Mouse (Mus musculus) large intestine, adult 2 months (tissue): ENCODE data around the gene Abcc2. TPM values are rescaled to one million over a fixed set of nuclear protein-coding genes. Genes with fewer than 3 reads are reported as not detected.

Experiments
- DNase-seq: peaks from one replicate; pipeline ENCODE4 v3.0.0-alpha.2; 2012; ENCODE audit warnings: low read depth, low spot score
- WGBS: fragments of 180-500 bp; shearing (Covaris S2); methylation state at CpG from one replicate; pipeline ENCODE4 v1.1.7; 2018; 5-methylcytosine and 5-hydroxymethylcytosine counted together
- polyA plus RNA-seq: library from polyadenylated mRNA; depleted of rRNA; stranded (reverse); fragments of >200 nt; gene quantifications from 2 replicates; pipeline ENCODE4 v1.2.3, GENCODE M21; 2012

The Abcc2 gene
- polyA plus RNA-seq, 1 experiment: 6.2 TPM

DNA sequence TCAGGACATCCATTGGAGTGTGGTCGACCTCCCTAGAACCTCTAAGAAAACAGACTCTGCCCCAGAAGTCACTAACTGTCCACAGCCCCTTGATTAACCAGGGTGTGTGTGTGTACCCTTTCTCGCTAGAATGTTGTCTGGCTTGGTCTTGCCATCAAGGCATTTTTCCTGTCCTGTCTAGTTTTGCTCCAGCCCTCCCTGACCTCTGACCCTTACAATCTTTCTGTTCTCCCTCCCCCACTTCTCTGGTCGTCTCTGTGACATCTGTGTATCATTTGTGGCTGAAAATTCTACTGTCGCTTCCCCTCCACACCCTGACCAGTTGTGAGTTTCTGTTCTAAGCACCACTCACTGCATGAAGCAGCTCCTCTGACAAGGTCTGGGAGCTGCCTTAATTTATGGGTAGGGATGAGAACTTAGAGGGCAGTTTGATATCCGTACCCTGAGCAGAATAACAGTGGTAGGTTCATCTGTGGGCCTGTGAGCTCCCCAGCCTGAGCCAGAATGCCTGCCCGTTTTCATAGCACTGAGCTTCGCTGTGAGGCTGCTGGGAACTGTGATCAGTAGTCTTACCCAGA is 63.4 kb downstream of the Abcc2 start:
- DNase-seq: no peak
- WGBS: 62% methylated on average over 7 of the region's 7 CpGs

GRCm38 (mm10) chr19:43847056-43847455 is 65.1 kb downstream of the Abcc2 start:
- WGBS: 77% methylated on average over 15 of the region's 15 CpGs
- no peak for DNase-seq

GRCm38 (mm10) chr19:43847966-43848365 is 66.0 kb downstream of the Abcc2 start:
- DNase-seq: no peak
- WGBS: 95% methylated on average over 15 of the region's 15 CpGs

- DNase-seq: no peak
- 88% methylated on average over 11 of the region's 11 CpGs for WGBS
Measured at GRCm38 (mm10) chr19:43850026-43850425, 68.0 kb downstream of the Abcc2 start.

DNA sequence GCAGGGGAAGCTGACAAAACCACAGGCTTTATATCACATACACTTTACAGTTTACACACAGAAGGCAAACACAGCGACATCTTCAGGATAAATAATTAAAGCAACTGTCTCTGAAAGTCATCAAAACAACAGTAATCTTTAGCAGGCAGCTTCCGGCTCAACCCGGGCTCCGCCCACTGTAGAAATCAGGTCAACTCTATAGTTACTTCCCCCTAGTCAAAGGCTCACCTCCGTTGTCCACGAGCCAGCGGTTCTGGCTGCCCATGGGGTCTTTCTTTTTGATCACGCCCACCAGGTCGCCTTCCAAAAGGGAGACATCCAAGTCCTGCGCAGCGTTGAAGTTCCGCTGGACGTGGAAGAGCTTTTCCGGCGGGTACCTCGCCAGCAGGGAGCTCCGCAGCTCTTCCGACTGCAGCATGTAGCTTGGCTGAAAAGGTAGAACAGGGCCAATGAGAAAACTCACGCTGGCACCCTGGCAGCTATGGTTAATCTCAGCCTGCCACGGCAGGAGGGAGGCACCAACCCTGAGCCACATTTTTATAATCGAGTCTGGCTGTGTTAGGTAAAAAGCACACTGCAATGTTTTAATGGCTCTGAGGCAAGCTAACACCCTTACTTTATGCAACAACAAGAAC is 70.1 kb downstream of the Abcc2 start:
- WGBS: 72% methylated on average over 21 of the region's 21 CpGs
- no peak for DNase-seq

GRCm38 (mm10) chr19:43852837-43853545 is 71.0 kb downstream of the Abcc2 start:
- no peak for DNase-seq
- WGBS: 69% methylated on average over 7 of the region's 7 CpGs

DNA sequence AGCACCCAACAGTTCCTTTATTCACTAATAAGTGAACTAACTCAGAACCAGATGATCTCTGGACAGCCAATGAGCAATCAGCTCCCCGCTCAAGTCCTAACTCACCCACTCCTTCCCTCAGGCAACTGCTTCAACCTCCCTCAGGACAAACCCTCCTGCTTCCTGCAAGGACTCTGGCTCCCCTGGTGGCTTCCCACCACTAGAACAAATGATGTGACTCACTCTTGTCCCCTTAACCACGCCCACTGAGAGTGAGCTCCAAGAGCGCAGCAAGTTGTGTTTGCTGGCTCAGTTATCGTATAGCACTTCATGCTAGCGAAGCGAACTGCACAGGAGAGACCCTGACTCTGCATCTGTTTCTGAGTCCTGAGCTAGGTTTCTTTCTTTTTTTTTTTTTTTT is 75.4 kb downstream of the Abcc2 start:
- no peak for DNase-seq
- WGBS: 62% methylated on average over 6 of the region's 6 CpGs

GRCm38 (mm10) chr19:43870418-43870817 is 88.4 kb downstream of the Abcc2 start:
- 86% methylated on average over 4 of the region's 4 CpGs for WGBS

GRCm38 (mm10) chr19:43874351-43874750 is 92.4 kb downstream of the Abcc2 start:
- 77% methylated on average over 11 of the region's 11 CpGs for WGBS
- DNase-seq: no peak

More at GRCm38 (mm10) chr19:43870418-43870817, 88.4 kb downstream of the Abcc2 start:
- DNase-seq: no peak

DNA sequence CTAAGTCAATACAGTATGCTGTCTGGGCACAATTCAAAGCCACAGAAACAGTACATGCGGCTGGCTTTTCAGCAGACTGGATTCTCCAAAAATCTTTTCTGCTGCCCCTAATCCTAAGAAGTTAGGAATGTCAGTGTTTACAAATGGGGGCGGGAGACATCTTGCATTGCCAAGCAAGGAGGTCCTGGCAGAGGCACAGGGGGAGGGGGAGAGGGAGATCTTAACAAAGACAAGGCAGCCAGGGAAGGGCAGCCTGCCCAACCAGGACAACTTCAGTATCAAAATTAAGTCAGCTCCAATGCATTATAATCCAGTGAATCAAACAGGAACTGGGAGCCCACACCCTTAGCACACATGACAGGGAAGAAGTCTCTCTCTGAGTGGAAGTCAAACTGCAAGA is 94.0 kb downstream of the Abcc2 start:
- WGBS: 21% methylated on average over 2 of the region's 2 CpGs

DNA sequence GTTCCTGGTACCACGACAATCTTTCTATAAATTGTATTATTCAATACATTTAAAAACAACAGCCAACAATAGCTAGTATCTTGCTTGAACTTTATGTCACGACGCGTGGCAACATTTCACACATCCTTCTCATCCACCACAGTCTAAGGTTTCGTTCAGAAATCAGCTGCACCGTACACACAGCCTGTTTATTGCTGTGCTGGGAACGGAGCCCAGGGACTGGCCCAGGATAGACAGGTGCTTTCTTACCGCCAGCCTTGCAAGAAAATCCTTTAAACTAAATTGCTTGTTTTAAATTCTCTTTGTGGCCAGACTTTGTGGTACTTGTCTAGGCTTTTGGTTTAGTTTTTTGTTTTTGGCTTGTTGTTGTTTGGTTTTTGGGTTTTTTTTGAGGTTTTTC is 95.4 kb downstream of the Abcc2 start:
- WGBS: 26% methylated on average over 8 of the region's 8 CpGs
- DNase-seq: no peak

More for the DNA sequence above, 94.0 kb downstream of the Abcc2 start:
- DNase-seq: no peak

DNA sequence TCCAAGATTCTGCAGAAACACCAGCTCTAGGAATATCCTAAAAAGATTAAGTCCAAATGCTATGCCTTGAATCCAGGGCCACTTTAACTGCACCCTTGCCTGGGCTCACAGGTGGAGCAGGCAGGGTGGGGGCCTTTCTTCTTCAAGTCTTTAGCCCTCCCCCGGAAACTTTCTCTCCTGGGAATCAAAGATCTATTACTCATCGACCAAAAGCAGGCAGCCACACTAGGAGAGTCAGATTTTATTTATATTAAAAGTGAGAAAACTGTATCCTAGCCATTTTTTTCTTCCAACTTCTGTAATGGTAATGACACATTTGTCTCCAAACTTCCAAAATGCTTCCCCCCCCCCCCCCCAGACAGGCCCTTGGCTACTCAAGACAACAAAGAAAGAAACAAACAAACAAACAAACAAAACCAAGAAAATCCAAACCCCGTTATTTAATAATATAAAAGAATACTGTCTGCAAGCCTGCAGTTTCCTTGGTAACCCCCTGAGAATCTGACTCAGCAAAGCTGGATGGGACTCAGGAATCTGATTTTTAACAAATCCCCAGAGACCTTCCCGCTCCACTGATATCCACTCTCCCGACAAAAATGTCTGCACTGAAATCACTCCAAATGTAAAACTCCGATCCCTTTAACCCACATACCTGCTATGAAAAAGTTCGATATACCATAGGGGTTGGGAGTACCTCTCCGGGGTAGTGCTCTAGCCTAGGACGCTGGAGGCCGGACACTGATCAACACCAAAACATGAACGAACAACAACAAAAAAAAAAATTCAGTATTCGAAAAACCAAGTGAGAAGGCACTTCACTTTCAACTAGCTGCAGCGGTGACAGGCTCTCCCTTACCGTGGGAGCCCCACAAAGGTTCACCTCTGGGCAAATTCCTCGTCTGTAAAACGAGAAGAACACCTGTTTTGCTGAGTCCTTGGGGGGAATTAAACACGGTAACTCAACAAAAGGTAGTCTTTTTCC is 96.4 kb downstream of the Abcc2 start:
- WGBS: 17% methylated on average over 17 of the region's 17 CpGs
- no peak for DNase-seq

DNA sequence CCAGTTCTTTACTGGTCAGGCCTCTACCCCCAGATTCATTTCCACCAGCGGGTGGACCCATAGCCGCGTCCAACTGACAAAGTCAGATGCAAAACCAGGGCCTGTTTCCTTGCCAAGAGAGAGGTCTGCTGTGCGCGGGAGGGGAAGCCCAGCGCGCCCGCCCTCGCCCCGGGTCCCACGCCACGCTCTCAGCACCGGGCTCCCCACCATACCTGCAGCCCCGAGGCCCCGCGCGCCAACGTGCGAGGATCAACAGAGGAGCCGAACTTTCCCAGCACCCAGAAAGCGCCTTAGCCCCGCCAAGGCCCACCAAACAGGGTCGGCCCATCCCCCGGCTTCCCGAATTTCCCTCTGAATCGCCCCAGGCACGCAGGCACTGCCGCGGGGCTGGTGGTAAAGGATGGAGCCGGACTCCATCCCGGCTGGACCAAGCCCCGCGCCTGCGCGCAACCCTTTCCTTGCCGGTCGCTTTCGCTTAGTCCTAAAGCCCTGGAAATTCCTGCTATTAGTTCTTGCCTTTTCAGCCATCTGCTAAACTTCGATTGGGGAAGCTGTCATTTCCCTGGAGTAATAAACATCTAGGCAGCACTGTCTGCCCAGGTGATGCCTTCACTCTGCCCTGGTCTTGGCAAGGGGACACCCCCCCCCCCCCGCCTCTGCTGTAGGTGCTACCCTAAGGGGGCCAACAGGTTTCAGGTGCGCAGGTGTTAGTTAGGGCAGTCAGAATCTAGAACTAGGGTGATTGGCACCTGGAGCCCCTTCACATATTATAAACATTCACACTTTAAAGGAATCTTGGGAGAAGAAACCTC is 97.6 kb downstream of the Abcc2 start:
- DNase-seq: no peak
- 2% methylated on average over 41 of the region's 41 CpGs for WGBS

GRCm38 (mm10) chr19:43880420-43880819 is 98.4 kb downstream of the Abcc2 start:
- WGBS: 11% methylated on average over 3 of the region's 3 CpGs
- DNase-seq: no peak

DNA sequence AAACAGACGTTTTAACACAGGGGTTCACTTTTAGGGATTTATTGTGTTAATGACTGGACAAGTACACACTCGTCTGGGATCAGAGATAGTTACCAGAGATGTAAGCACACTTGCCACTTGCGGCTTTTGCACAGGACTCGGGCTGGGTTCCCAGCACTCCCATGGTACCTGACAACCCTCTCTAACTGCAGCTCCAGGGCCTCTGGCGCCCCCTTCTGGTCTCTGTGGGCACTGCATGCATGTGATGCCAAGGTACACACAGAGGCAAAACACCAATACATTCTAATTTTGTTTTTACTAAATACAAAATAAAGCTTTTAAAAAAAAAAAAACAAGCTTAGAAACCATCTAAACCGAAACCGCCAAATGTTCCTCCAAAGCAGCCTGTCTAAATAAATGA is 99.6 kb downstream of the Abcc2 start:
- no peak for DNase-seq

DNA sequence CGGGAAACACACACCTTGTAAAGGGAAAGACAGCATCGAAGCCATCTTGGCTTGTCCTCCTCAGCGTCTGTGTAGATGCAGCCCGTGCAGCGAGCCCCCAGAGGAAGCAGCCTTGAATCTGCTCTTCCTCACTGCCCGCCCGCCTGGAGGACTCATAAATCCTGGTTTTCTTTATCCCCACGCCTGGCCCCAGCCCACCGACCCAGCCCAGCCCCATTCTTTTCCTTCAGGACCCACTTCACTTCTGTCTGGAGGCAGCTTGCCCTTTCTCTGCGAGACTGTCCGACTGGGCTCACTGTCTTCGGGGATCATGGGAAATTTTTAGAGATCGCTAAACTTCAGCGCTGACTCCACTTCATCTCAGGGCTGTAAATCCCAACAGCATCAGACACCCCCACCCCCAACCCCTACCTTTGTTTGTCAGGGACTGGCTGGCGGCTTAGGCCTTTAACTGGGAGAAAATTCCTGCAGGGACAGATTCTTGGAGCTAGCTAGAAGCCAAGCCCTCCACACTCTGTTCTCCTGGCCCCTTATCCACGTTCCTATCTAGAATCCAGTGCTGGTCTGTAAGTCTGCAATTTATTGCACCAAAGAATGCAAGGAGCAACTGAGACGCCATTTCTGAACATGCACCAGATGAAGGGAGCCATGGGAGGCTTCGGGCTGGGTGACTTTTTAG is 101.0 kb downstream of the Abcc2 start:
- DNase-seq: no peak
- 49% methylated on average over 18 of the region's 18 CpGs for WGBS

More for the DNA sequence above, 99.6 kb downstream of the Abcc2 start:
- 77% methylated on average over 7 of the region's 7 CpGs for WGBS

DNA sequence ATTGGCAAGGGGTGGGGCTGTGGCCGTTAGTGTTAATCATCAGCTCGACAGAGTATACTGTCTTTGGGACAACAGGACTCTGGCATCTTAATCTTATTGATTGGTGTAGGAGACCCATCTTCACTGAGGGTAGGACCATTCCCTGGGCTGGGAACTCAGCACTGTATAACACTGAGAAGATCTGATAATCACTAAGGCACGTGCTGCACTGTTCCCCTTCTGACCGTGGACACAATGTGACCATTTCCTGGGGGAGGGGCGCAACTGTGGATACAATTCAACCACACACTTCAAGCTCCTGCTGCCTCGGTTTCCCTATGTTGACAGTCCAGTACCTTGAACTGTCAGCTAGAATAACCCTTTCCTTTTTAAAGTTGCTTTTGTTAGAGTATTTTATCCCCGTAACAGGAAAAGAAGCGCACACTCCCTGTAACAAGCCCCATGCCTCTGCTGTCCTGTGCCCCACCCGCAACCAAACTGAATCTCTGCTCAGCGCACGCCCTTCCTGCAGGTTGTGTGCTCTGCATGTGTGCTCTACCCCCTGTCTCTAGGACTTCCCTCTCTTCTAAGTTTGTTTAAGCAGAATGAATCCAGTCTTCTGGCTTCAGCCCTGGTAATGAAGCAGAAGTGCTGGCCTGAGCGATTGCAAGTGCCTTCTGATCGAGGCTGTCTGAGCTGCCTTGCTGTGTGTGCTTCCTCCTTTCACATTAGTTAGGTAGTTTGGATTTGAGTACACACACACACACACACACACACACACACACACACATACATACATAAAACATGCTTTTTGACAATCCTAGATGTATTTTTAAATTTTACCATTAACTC is 102.9 kb downstream of the Abcc2 start:
- 25% methylated on average over 13 of the region's 13 CpGs for WGBS
- DNase-seq: no peak
